ENCODE assay signal across 16 mouse cellular contexts in genomic region chr9:70867381-70867780, GRCm38 (mm10).
"Had no signal": no experiment of that assay in that cellular context is flagged by ENCODE, and none has a peak within 500 bp of the region (broad histone marks: within the 10 kb centered on the region; RNA-seq: fewer than 3 reads in every experiment).

No protein-coding gene starts in this region.

- H3K27ac ChIP-seq: neural tube, embryonic 13.5 days; neural tube, embryonic 15.5 days; stomach, embryonic 15.5 days; stomach, postnatal 0 days had no signal

- H3K4me3 ChIP-seq: neural tube, embryonic 13.5 days; neural tube, embryonic 15.5 days; stomach, embryonic 15.5 days had no signal

- DNase-seq: retina, postnatal 1 day; right cerebral cortex, adult 18-20 months; right cerebral cortex, postnatal 14 days; right cerebral cortex, postnatal 25 days; right cerebral cortex, postnatal 4 days; spleen, adult 18-20 months; thymus, adult 18-20 months; thymus, adult 2 months; thymus, postnatal 14 days; thymus, postnatal 25 days; thymus, postnatal 36 days; thymus, postnatal 4 days had no signal
